ENCODE assay signal across 15 mouse cellular contexts in genomic region chr9:109090446-109090845, GRCm38 (mm10). TPM values are rescaled to one million over a fixed set of nuclear protein-coding genes. Genes with fewer than 3 reads are reported as not detected.
DNase-seq lines count a peak whose midpoint lies in the region; ATAC-seq lines count a peak whose summit lies in the region.
"Had no signal": no experiment of that assay in that cellular context is flagged by ENCODE, and none has a peak within 500 bp of the region (broad histone marks: within the 10 kb centered on the region; RNA-seq: fewer than 3 reads in every experiment).

No protein-coding gene starts in this region.

- WGBS in kidney, embryonic 15.5 days, result 50% methylated on average over 15 of the region's 15 CpGs

- H3K36me3 ChIP-seq in kidney, embryonic 15.5 days, result peaks cover 17% of the 10 kb centered on the region

- no peak overlapping the region for H3K4me2 ChIP-seq in kidney, embryonic 15.5 days
- H3K4me2 ChIP-seq: heart, embryonic 11.5 days had no signal

- intact Hi-C loops in left cerebral cortex, postnatal 10 days (cut with DNase I), result loop anchor here (10.0 kb wide), 1 partner anchor 744 kb away; the partner anchor contains the start of gene Nme6

- no peaks in the 10 kb centered on the region for H3K27me3 ChIP-seq in kidney, embryonic 15.5 days

- no peak overlapping the region for H3K9ac ChIP-seq in kidney, embryonic 15.5 days

- DNase-seq in kidney, postnatal 36 days, result no peak
- peak; percentile 58 for DNase-seq in urinary bladder, postnatal 14 days (ENCODE audit: low spot score)
- DNase-seq in urinary bladder, adult 2 months (ENCODE audit: low spot score), result no peak
- peak; percentile 47 for DNase-seq in lung, postnatal 25 days (ENCODE audit: low spot score)
- peak; percentile 28 for DNase-seq in yolk sac, embryonic 10.5 days (ENCODE audit: low spot score)
- DNase-seq in layer of hippocampus, postnatal 36 days, result no peak
- DNase-seq in left cerebral cortex, postnatal 10 days (ENCODE audit: extremely low spot score in 1 of 2, low spot score in 2 of 2), result no peak
- DNase-seq: B cell, adult 2 months; cerebellum, adult 18-20 months; gastrocnemius, postnatal 10 days; kidney, adult 18-20 months had no signal

- no peaks in the 10 kb centered on the region for H3K9me3 ChIP-seq in kidney, embryonic 15.5 days (replicated peaks)

- peak overlapping the region; percentile 68 for H3K27ac ChIP-seq in kidney, embryonic 15.5 days

- no peak for ATAC-seq in kidney, embryonic 15.5 days (replicated peaks; ENCODE audit: low FRiP score)

- peaks cover 54% of the 10 kb centered on the region for H3K4me1 ChIP-seq in kidney, embryonic 15.5 days

- H3K4me3 ChIP-seq in kidney, embryonic 15.5 days (replicated peaks), result no peak overlapping the region

RNA-seq across cellular contexts. Expression of gene Plxnb1, which starts 4.7 kb away (rescaled TPM):
- 15.2 and 19.4 TPM in 2 replicates for polyA plus RNA-seq in kidney, embryonic 15.5 days (2015; fragmentation: Nextera tagmentation; extraction: Ambion mirVana)
- polyA plus RNA-seq in urinary bladder, adult 2 months (2012; rRNA removed), result 19.9 and 26.2 TPM in 2 replicates
- total RNA-seq in layer of hippocampus, postnatal 36 days (2021), result 10 to 100 TPM; 79.7 to 88.6 TPM
- 10 to 100 TPM; 56.9 to 65.2 TPM for total RNA-seq in left cerebral cortex, postnatal 10 days (2021)
- total RNA-seq: megakaryocyte-erythroid progenitor cell, adult 5-6 weeks had no signal
- polyA plus RNA-seq: G1E had no signal

RNA-seq across cellular contexts. Expression of gene Tma7, which starts 8.1 kb away (rescaled TPM):
- 616 and 693 TPM in 2 replicates for polyA plus RNA-seq in kidney, embryonic 15.5 days (2015; fragmentation: Nextera tagmentation; extraction: Ambion mirVana)
- polyA plus RNA-seq in urinary bladder, adult 2 months (2012; rRNA removed), result 118 and 126 TPM in 2 replicates
- 100 to 1,000 TPM; 303 to 338 TPM for total RNA-seq in layer of hippocampus, postnatal 36 days (2021)
- 100 to 1,000 TPM; 384 to 385 TPM for total RNA-seq in left cerebral cortex, postnatal 10 days (2021)

RNA-seq across cellular contexts. Expression of gene Ccdc51, which starts 8.2 kb away (rescaled TPM):
- 12.9 and 13.6 TPM in 2 replicates for polyA plus RNA-seq in kidney, embryonic 15.5 days (2015; fragmentation: Nextera tagmentation; extraction: Ambion mirVana)
- 10.9 and 14.0 TPM in 2 replicates for polyA plus RNA-seq in urinary bladder, adult 2 months (2012; rRNA removed)
- 1 to 10 TPM; 8.5 to 9.1 TPM for total RNA-seq in layer of hippocampus, postnatal 36 days (2021)
- total RNA-seq in left cerebral cortex, postnatal 10 days (2021), result 1 to 10 TPM; 6.4 TPM

RNA-seq across cellular contexts. Expression of gene Atrip, which starts 16.5 kb away (rescaled TPM):
- 26.3 and 27.0 TPM in 2 replicates for polyA plus RNA-seq in kidney, embryonic 15.5 days (2015; fragmentation: Nextera tagmentation; extraction: Ambion mirVana)
- 17.1 and 17.6 TPM in 2 replicates for polyA plus RNA-seq in urinary bladder, adult 2 months (2012; rRNA removed)
- total RNA-seq in layer of hippocampus, postnatal 36 days (2021), result 10 to 100 TPM; 28.1 to 31.0 TPM
- 10 to 100 TPM; 24.4 to 29.0 TPM for total RNA-seq in left cerebral cortex, postnatal 10 days (2021)

RNA-seq across cellular contexts. Expression of gene Trex1, which starts 30.9 kb away (rescaled TPM):
- 11.1 and 13.8 TPM in 2 replicates for polyA plus RNA-seq in kidney, embryonic 15.5 days (2015; fragmentation: Nextera tagmentation; extraction: Ambion mirVana)
- polyA plus RNA-seq in urinary bladder, adult 2 months (2012; rRNA removed), result 37.3 and 41.4 TPM in 2 replicates
- 10 to 100 TPM; 15.6 to 17.2 TPM for total RNA-seq in layer of hippocampus, postnatal 36 days (2021)
- 10 to 100 TPM; 11.4 to 12.1 TPM for total RNA-seq in left cerebral cortex, postnatal 10 days (2021)

Comparison
In these comparisons a context has a peak if more than half of its experiments do, and no peak if none do; other contexts are left out.
1. DNase-seq: peak in urinary bladder, postnatal 14 days (single experiment), lung, postnatal 25 days (single experiment) and yolk sac, embryonic 10.5 days (single experiment); none in kidney, postnatal 36 days (0 of 2), urinary bladder, adult 2 months (single experiment), layer of hippocampus, postnatal 36 days (0 of 2) and left cerebral cortex, postnatal 10 days (0 of 2).